Mouse (Mus musculus) kidney, adult 9 months (tissue): ENCODE data around the gene Ptprg.
"Not testable (repeated sequence)": the region's sequence is repeated elsewhere in the genome, so short reads cannot be mapped to it uniquely, and the experiment has no call there.

Experiments
- DNase-seq: peaks from one replicate; pipeline ENCODE4 v3.0.0; 2022

The Ptprg gene

DNA sequence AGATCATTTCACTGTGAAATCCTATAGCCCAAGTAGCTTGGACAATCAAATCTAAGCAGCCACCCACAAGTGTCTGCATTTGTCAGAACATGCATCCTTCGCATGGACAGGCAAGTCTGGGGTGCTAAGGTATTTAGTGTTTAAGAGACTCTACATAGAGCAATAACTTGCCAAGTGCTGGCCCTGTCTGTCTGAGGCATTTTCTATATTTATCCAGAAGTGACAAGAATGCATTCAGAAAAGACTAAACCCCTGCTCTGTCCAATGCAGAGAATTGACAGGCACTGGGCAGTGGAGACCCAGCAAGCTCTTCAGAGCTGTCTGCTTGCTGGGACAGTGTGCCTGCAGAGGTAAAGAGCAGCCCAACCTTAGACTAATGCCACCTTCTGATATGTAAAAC is 625.3 kb downstream of the Ptprg start:
- no peak for DNase-seq

- DNase-seq = no peak
These were observed 626.8 kb downstream of the Ptprg start for GRCm38 (mm10) chr14:12180116-12180515.

DNA sequence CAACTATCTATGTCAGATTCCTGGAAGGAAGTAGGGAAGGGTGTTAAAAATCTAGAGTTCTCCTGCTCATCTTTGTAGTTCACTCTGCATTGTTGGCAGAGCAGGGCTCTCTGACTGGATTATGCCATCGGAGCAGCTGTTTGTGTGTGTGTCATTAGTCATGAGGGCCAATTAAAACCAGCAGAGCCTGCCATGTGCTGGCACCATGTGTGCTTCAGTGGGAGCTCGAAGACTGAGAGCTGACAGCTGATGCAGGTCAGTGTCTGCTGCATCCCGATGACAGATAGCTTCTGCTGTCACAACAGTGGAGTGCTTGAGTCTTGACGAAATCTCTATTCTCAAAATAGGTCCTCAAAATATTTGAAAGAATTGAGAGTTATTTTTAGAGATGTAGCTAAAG is 631.7 kb downstream of the Ptprg start:
- DNase-seq = no peak

- DNase-seq = no peak
These were observed 635.0 kb downstream of the Ptprg start for GRCm38 (mm10) chr14:12188352-12188751.

- DNase-seq = no peak
These were observed 635.9 kb downstream of the Ptprg start for GRCm38 (mm10) chr14:12189266-12189665.

- DNase-seq = no peak
These were observed 636.6 kb downstream of the Ptprg start for GRCm38 (mm10) chr14:12189717-12190600.

DNA sequence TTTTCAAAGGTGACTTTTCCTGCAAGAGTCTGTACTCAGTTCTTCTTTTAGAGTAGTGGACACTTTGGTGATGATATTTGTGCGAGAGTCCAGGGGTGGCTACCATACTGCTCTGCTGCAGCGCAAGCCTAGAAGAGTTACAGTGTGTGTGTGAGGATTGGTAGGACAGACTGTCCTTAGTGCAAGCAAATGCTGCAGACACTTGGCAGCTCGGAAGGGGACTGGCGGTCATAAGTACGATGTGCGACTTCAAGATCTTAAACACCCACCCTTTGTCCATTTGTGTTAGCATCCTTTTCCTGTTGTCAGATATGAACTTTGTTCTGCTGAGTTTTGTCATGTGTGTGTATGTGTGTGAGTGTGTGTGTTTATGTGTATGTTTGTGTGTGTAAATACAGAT is 637.7 kb downstream of the Ptprg start:
- DNase-seq = no peak

- DNase-seq = no peak
These were observed 645.4 kb downstream of the Ptprg start for GRCm38 (mm10) chr14:12198735-12199134.

GRCm38 (mm10) chr14:12199956-12200950 is 646.9 kb downstream of the Ptprg start:
- DNase-seq = peak; percentile 63

- peak; percentile 74 for DNase-seq
These were observed 648.9 kb downstream of the Ptprg start for GRCm38 (mm10) chr14:12202214-12202613.

GRCm38 (mm10) chr14:12203081-12203480 is 649.7 kb downstream of the Ptprg start:
- DNase-seq = peak; percentile 36

DNA sequence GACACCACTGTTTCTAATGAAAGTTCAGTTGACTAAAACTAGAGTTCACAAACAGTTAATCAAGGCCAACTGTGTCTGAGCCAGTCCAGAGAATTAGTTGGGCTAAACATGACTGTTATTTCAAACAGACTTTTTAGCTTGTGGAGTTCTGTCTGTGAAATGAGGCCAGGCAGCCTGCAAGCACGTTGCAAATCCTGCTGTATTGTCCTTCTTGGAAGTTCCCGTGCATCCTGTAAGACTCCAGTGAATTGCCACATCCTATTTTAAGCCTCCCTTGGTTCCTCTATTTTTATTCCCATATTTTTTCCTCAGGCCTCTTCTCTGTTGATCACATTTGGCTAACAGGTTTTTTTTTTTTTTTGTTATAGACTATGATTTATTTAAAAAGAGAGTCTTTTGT is 652.8 kb downstream of the Ptprg start:
- no peak for DNase-seq

DNA sequence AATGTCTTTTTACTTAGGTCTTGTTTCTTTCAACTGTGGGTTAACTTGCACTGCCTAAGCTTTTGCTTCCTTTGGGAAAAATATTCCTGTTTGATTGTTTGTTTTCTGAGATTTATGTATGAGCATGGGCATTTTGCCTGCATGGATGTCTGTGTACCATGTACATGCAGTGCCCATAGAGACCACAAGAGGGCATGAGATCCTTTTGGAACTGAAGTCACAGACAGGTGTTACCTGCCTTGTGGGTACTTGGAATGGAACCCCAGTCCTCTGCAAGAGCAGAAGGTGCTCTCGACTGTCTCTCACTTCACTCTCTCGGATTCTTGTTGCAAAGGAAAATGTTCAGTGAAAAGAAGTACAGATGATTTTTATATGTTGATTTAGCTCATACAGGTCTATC is 655.2 kb downstream of the Ptprg start:
- DNase-seq = peak; percentile 60

- DNase-seq = no peak
These were observed 665.3 kb downstream of the Ptprg start for GRCm38 (mm10) chr14:12218544-12219150.

- no peak for DNase-seq
These were observed 666.5 kb downstream of the Ptprg start for GRCm38 (mm10) chr14:12219877-12220276.

DNA sequence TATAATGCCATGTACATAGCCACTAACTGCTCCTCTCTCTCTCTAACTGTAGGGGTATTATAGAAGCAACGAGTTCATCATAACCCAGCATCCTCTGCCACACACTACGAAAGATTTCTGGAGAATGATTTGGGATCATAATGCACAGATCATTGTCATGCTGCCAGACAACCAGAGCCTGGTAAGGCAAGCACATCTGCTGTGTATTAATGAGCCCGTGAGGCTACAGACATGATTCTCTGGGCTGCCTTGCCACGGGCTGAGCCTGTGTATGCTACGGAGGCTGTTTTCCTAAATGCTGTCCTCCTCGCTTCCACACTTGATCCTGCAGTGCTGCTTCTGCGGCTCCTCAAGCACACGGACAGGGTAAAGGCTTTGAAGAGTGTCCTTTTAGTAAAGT is 667.2 kb downstream of the Ptprg start:
- DNase-seq = no peak

DNA sequence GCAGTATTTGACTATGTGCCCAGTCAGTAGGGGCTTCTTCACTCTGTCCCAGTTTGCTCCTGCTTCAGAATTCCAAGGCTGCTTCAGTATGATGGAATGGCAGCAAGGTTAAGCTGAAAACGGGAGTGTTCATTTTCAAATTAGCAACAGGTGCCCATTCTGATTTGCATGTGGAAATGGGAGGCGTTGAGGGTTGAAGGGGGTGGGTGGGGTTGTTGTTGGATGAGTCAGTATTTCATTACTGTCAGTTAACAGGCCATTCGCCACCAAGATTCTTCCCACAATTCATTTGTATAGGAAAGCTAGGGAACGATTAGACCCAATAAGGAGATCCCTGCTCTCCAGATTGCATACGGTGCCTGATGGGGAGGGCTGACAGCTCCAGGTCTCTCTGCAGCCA is 668.2 kb downstream of the Ptprg start:
- no peak for DNase-seq

DNA sequence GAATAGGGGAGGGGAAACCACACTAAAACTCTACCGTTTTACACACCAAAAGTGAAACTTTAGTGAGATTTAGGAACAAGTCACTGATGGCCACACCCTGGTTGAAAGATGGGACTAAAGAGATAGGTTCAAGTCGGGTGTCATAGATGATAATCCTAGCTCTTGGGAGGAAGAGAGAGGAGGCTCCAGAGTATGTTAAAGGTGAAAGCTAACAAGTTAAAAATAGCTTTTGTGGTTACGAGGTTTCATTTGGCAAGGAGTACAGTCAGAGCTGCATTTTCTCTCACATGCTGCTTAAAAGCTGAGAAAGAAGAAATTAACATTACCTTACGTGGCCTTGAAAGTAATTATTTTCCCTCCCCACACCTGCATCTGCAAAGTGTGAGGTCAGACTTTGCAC is 690.4 kb downstream of the Ptprg start:
- no peak for DNase-seq

GRCm38 (mm10) chr14:12276031-12276430 is 722.7 kb downstream of the Ptprg start:
- DNase-seq = no peak

DNA sequence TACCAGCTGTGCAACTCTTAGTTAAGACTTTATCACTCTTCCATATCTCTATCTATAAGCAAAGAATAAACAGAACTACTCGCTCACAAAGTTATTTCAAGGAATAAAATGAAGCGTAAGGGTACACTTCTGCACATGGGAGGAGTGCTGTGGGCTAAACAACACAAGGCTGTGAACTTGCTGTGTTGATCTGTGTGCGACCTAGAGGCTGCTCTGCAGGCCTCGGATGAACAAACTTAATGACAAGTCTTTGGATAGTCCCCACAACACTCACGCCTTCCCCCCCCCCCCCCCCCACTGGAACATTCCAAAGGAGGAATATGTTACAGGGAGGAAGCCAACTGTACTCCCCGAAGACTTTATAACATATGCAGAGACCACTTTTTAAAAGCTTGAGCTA is 730.3 kb downstream of the Ptprg start, which contains the start of gene Gm49355:
Gene Gm49355 (plus strand): TSS at position 336 of the 400 bp plus-strand sequence.
- peak; percentile 6 for DNase-seq

DNA sequence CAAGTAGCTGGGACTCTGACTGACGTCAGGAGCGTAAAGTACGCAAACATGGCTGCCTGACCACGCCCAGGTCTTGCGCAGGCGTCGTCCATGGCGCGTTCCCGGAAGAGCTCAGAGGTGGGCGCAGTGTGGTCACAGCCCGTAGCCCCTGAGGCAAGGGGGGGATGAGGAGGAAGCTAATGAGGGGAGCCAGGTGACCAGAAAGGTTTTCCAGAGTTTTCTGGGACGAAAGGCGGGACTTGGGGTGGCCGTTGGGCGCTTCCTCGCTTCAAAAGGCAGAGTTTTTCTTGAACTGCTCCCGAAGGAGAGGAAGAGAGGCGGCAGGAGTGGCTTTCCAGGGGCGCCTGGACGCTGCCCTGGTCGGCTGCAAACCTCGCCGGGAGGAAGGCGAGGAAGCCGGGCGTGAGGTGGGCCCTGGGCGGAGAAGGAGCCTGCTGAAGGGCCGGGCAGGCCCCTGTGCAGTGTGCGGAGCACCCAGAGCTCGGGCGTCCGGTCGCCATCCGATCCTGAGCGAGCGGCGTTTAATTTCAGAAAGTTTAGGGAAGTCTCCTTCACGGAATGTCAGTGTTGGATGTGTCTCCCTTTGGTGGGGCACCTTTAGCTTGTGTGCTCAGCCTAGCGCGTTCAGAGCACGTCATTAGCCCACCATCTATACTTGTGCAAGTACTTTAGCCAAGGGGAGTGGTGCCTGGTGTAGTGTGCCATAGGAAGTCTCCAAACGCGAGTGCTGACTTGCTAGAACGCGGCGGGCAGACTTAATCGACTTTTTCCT is 731.0 kb downstream of the Ptprg start, which contains the start of gene 3830406C13Rik:
Gene 3830406C13Rik (plus strand): TSS at position 33 of the 772 bp plus-strand sequence.
- DNase-seq = peak; percentile 88

- not testable (repeated sequence) for DNase-seq
These were observed 736.4 kb downstream of the Ptprg start for GRCm38 (mm10) chr14:12289747-12290146.
